Mouse (Mus musculus) liver, adult (tissue): ENCODE results near the gene Timd4.

Source experiments
- GATA4 ChIP-seq: IDR thresholded peaks from 2 replicates; pipeline ENCODE4 v1.6.1; 2014; ENCODE audit warnings: mild to moderate bottlenecking, low read length; ENCODE audit not compliant: insufficient replicate concordance

Gene Timd4

GRCm38 (mm10) chr11:46810511-46810910 is at the start of gene Timd4:
Gene Timd4 (plus strand): TSS chr11:46810800.
- TF ChIP-seq GATA4 = no peak

DNA sequence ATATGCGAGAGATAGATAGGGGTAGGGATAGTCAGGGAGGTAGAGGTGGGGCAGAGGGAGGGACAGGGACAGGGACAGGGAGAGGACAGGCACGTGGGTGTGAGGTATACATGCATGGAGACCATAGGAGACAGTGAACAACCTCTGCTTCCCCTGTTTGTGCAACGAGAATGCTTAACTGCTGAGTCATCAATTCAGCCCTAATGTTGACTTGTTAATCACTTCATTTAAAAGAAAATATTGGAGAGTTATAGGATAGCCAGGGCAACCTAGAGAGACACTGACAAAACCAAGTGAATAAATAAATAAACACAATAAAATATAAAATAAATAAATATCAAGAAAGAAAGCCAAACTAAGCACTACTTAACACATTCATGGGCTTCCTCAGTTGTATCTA is 33.7 kb upstream of the Timd4 start:
- TF ChIP-seq GATA4 = no peak

- no peak for TF ChIP-seq GATA4
Observed at GRCm38 (mm10) chr11:46779811-46780210, 30.8 kb upstream of the Timd4 start.

GRCm38 (mm10) chr11:46804440-46804839 is 6.2 kb upstream of the Timd4 start:
- no peak for TF ChIP-seq GATA4

DNA sequence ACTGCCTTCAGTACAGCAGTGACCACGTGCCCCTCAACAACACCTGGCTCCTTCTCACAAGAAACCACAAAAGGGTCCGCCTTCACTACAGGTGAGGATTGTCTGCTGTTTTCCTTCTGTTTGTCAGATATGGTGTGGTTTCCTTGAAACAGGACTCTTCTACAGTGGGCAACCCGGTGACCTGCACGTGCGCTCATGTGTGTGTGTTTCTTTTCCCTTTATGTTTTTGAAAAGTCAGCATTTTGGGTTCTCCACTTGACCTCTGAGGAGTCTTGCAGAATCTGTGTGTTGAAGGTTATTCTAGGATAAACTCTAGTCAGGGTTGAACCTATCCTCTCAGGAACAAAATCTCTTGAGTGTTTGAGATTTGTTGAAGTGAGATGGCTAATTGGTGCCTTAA is 7.1 kb downstream of the Timd4 start:
- no peak for TF ChIP-seq GATA4

GRCm38 (mm10) chr11:46819930-46820329 is 9.3 kb downstream of the Timd4 start:
- TF ChIP-seq GATA4 = no peak

DNA sequence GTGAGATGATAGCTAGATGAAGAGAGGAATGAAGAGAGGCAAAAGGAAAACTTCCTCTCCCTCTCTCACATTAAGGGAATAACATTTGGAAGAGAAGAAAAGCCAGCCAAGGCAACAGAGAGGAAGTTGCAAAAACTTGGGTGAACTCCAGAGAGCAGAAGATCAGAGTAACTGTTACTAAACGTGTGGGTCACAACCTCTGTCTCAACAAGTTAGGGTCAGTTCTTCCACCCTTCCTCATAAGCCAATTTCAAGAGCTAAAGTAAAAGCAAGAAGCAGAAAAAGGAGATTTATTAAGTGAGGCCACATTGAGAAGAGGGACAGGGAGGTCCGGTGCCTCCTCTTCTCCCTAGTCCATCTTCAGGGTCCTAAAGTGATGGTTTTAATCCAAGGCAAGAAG is 19.7 kb downstream of the Timd4 start:
- TF ChIP-seq GATA4 = no peak

GRCm38 (mm10) chr11:46835080-46835479 is 24.5 kb downstream of the Timd4 start:
- no peak for TF ChIP-seq GATA4

DNA sequence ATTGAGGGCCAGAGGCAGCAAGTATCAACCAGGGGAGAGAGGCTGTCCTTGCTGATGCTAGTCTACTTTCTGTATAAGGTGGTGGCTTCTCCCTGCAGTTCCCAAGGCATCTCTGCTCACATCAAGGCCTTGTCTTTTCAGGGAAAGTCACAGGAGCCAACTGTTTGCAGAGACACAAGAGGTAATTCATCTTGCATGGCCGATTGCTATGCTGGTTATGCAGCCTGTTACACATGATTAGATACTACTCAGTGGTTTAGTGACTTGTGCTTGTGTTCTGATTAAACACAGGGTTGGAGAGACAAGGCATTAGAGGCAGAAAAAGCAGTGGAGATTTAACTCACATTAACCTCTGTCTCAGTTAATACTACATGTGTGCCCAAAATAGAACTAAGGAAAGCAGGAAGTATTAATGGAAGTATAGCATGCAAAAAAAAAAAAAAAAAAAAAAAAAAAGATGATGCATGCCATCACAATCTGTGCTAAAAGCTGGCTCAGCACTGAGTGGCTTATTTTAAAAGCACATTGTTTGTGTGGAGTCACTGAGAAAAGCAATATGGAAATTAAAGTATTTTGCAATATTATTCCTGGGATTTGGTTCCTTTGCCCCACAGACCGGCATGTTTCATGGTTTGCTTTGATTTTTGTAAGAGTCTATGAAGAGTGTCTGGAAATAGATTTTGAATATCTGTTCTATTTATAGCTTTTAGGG is 31.6 kb downstream of the Timd4 start:
- no peak for TF ChIP-seq GATA4

- TF ChIP-seq GATA4 = no peak
Observed at GRCm38 (mm10) chr11:46846661-46847060, 36.1 kb downstream of the Timd4 start.

- TF ChIP-seq GATA4 = no peak
Observed at GRCm38 (mm10) chr11:46847827-46848220, 37.2 kb downstream of the Timd4 start.

- TF ChIP-seq GATA4 = no peak
Observed at GRCm38 (mm10) chr11:46848221-46848971, 37.8 kb downstream of the Timd4 start.

DNA sequence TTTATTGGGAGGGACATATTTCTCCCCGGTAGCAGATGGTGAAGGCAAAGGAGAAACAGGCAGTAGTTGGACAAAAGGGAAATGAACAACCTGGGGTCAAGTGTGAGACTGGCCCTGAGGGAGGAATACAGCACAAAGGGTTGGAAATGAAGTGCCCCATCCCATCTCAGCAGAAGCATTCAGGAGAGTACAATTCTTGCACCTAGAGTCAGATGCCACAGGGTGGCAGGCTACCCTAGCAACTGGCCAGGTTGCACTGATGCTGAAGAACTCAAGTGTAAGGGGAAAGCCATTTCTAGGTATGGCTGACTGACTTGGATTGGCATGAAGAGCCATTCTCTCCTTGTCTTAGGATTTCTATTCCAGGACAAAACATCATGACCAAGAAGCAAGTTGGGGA is 54.2 kb downstream of the Timd4 start:
- no peak for TF ChIP-seq GATA4

DNA sequence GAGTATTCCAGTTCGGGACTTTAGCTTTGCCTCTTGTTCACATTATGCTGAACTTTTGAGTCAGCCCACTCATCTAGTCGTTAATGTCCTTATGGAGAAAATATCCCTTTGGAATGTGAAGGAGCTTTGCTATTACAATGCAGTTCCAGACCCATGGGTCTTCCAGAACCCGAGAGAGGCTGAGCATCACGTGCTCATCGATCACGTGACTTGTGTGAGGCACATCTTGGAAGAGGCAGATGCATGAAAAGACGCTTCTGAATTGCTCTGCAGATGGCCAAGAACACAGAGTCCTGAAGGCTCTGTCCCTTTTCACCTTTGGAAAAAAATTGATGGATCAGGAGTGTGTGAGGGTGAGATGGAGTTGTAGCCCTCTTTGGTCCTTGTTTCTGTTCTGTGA is 58.0 kb downstream of the Timd4 start:
- no peak for TF ChIP-seq GATA4

DNA sequence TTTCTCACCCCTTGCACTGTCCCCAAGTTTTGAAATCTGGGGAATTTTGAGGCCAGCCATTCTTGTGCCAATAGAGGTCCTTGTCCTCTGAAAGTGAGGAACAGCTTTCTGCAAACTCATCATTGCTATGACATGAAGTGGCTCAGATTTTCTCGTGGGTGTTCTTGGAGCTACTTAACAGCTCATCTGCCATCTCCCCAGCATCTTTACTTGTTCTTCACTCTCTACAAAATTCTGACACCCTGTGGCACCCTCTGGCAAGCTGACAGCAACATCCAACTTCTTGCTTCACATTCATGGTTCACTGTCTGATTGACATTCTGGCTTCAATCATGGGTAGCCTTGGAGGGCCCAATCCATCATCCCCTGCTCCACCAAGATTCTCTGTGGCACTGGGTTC is 65.2 kb downstream of the Timd4 start:
- TF ChIP-seq GATA4 = no peak

DNA sequence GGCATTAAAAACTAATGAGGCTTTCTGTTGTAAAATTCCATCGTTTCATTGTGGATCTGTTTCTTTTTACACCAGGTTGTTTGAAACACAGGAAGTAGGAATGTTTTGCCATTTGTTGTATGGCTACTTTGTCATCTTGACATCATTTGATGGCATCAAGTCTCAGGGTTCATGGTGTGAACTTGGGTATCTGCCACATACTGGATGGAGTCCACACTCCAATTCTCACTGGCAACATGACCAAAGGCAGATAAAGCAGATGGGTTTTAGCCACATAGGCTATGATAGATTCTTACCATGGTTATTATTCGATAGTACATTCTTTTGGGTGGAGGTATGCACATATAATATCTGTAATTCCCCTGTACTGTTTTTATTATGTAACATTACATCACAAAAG is 71.9 kb downstream of the Timd4 start:
- no peak for TF ChIP-seq GATA4

GRCm38 (mm10) chr11:46889093-46889492 is 78.5 kb downstream of the Timd4 start:
- TF ChIP-seq GATA4 = no peak
